Mouse (Mus musculus) megakaryocyte, embryonic 14.5 days (primary cell): ENCODE measurements around the gene Cdca4.

Experiments
- FLI1 ChIP-seq: IDR thresholded peaks from 2 replicates; pipeline ENCODE4 v1.6.1; 2012; ENCODE audit warnings: low read length, inconsistent platforms, mixed read lengths
- GATA1 ChIP-seq: IDR thresholded peaks from 3 replicates; pipeline ENCODE4 v1.6.1; 2012; ENCODE audit warnings: mixed read lengths, low read length, inconsistent platforms, borderline replicate concordance

DNA sequence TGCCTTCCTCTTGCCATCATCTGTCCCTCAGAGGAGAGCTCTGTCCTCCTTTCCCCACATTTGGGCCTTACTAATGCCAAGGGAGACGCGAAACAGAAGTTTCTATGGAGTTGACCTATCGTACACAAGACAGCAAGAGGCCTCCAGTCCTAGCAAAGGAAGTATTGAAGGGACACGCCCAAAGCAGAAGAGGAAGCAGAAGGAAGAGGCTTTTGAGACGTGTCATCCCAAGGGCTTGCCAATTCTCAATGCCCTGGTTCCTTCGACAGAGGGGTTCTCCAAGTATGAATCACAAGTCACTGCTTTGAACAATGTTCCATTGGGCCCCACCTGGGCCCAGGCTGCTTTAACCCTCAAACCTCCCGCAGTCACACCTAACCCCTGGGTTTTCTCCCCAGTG is 35.6 kb upstream of the Cdca4 start:
- TF ChIP-seq GATA1 (no peak), FLI1 (no peak)
